Mouse (Mus musculus) cortical plate, adult 2 months (tissue): ENCODE data around the gene Lypd6.

Source experiments
- CTCF ChIP-seq: fragments of 200-500 bp; IDR thresholded peaks from 2 replicates; pipeline ENCODE4 v1.5.1; 2011; ENCODE audit warnings: mild to moderate bottlenecking, control low read depth, low read length; ENCODE audit not compliant: insufficient read depth; ENCODE audit errors: extremely low read depth
- POLR2A ChIP-seq: fragments of 200-500 bp; IDR thresholded peaks from 2 replicates; pipeline ENCODE4 v1.6.1; 2011; ENCODE audit warnings: mild to moderate bottlenecking, low read length, control low read depth; ENCODE audit not compliant: insufficient read depth; ENCODE audit errors: extremely low read depth

DNA sequence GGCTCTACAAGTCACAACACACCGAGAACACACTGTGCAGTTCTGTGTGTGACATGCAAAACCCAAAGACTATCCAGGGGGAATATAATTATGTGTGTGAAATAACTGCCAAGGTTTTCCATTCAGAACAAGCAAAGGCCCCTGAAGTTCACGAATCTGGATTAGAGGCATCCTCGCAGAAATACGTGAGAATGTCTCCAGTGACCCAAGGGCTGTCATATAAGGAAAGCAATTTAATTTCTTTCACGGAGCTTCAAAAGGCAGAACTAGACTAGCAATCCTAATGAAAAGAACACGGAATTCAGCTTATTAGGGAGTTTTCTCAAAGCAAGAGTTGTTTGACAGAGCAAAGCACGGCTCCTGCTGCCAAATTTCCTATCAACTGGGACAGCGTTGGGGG, 167.3 kb downstream of the Lypd6 start:
- TF ChIP-seq CTCF: no peak
- TF ChIP-seq POLR2A: no peak
